ENCODE assay signal across 7 mouse cellular contexts in the genomic region with DNA sequence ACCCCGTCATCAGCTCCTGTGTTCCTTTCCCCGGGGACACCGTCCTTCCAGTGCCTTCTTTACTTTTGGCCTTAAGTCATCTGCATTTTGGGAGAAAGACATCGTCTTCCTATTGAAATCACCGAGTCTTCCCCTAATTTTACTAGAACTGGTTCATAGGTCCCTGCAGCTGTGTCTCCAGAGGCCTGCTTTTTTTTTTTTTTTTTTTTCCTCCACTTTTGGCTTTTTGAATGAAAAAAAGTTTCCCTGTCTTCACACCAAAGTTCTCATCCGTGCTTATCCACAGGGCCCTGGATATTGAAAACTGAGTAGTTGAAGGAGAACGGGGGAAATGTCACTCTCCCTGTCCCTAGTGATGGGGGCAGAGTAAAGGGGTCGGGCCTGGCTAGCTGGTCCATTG. TPM values are rescaled to one million over a fixed set of nuclear protein-coding genes. Genes with fewer than 3 reads are reported as not detected.
DNase-seq lines count a peak whose midpoint lies in the region; ATAC-seq and TF ChIP-seq lines count a peak whose summit lies in the region.

No protein-coding gene starts in this region.

- no peaks in the 10 kb centered on the region; the same call in 1 of the 2 replicates for H3K79me2 ChIP-seq in MEL (ENCODE audit: control insufficient read depth, insufficient read depth, low read length, poor library complexity)

- peaks cover 46% of the 10 kb centered on the region for H3K4me1 ChIP-seq in kidney, embryonic 15.5 days
- H3K4me1 ChIP-seq in E14TG2a.4 (replicated peaks; ENCODE audit: low read depth, low read length) = peaks cover 48% of the 10 kb centered on the region
- peaks cover 11 to 24% of the 10 kb centered on the region in 2 experiments for H3K4me1 ChIP-seq in MEL (ENCODE audit: control insufficient read depth in 1 of 2, insufficient read depth in 2 of 2, low read length in 2 of 2)
- H3K4me1 ChIP-seq in limb, embryonic 14.5 days (ENCODE audit: control insufficient read depth, insufficient read depth, low read length) = peaks cover 30% of the 10 kb centered on the region

- peak overlapping the region; percentile 27 for H3K4me3 ChIP-seq in kidney, embryonic 15.5 days (replicated peaks)
- peak overlapping the region; percentile 45 for H3K4me3 ChIP-seq in E14TG2a.4 (replicated peaks; ENCODE audit: low read length)
- peak overlapping the region; percentile 63 to 97 for H3K4me3 ChIP-seq in MEL (ENCODE audit: control insufficient read depth in 1 of 2, insufficient read depth in 1 of 2, low read depth in 2 of 2, low read length in 2 of 2)
- H3K4me3 ChIP-seq in limb, embryonic 14.5 days (replicated peaks; ENCODE audit: low read length) = no peak overlapping the region

- TF ChIP-seq CTCF in E14TG2a.4 (conservative IDR thresholded peaks at IDR 0.05; ENCODE audit: low read length) (no peak), MEL (IDR thresholded peaks at IDR 0.05 in 2 of 3, conservative IDR thresholded peaks at IDR 0.05 in 1 of 3; ENCODE audit: control insufficient read depth in 1 of 3, insufficient read depth in 1 of 3, low read depth in 2 of 3, low read length in 3 of 3, poor library complexity in 1 of 3, severe bottlenecking in 1 of 3) (no peak)

- peak overlapping the region; percentile 58 for H3K4me2 ChIP-seq in kidney, embryonic 15.5 days
- H3K4me2 ChIP-seq in limb, embryonic 14.5 days (replicated peaks; ENCODE audit: low read depth, low read length, severe bottlenecking) = peak overlapping the region; percentile 46

- peaks cover 35% of the 10 kb centered on the region for H3K27me3 ChIP-seq in kidney, embryonic 15.5 days
- H3K27me3 ChIP-seq in E14TG2a.4 (ENCODE audit: insufficient read depth, low read length) (peaks cover 72% of the 10 kb centered on the region), MEL (ENCODE audit: control insufficient read depth in 1 of 2, insufficient read depth in 2 of 2, low read length in 2 of 2) (no peaks in the 10 kb centered on the region)
- peaks cover 10% of the 10 kb centered on the region for H3K27me3 ChIP-seq in limb, embryonic 14.5 days (ENCODE audit: control insufficient read depth, insufficient read depth, low read length)

- no peak for DNase-seq in kidney, adult 11 months
- no peak for DNase-seq in MEL (ENCODE audit: low read depth, low spot score)
- DNase-seq in limb, embryonic 14.5 days (ENCODE audit: low spot score) = no peak
- no peak for DNase-seq in adrenal gland, postnatal 10 days
- no peak for DNase-seq in right cerebral cortex, postnatal 14 days

- H3K27ac ChIP-seq in kidney, embryonic 15.5 days = peak overlapping the region; percentile 76; the same call in 1 of the 2 replicates
- no peak overlapping the region for H3K27ac ChIP-seq in MEL (ENCODE audit: control insufficient read depth, low read depth, low read length)
- peak overlapping the region; percentile 83; the same call in 1 of the 2 replicates for H3K27ac ChIP-seq in limb, embryonic 14.5 days (replicated peaks; ENCODE audit: low read depth, low read length)

- 44% methylated on average over 8 of the region's 8 CpGs for whole genome bisulfite sequencing in kidney, embryonic 15.5 days
- WGBS in limb, embryonic 14.5 days = 53% methylated on average over 8 of the region's 8 CpGs

- peaks cover 15% of the 10 kb centered on the region for H3K36me3 ChIP-seq in kidney, embryonic 15.5 days
- H3K36me3 ChIP-seq in E14TG2a.4 (ENCODE audit: insufficient read depth, low read length) (peaks cover 4% of the 10 kb centered on the region; the same call in 1 of the 2 replicates), MEL (ENCODE audit: control insufficient read depth in 1 of 2, insufficient read depth in 2 of 2, low read length in 2 of 2) (peaks cover 0 to 16% of the 10 kb centered on the region in 2 experiments; a peak in 2 of 4 replicates)
- peaks cover 19% of the 10 kb centered on the region for H3K36me3 ChIP-seq in limb, embryonic 14.5 days (ENCODE audit: control insufficient read depth, insufficient read depth, low read length)

- peak overlapping the region; percentile 26 for H3K9ac ChIP-seq in kidney, embryonic 15.5 days
- peak overlapping the region; percentile 86 for H3K9ac ChIP-seq in MEL (ENCODE audit: control insufficient read depth, low read depth, low read length, poor library complexity, severe bottlenecking)
- no peak overlapping the region for H3K9ac ChIP-seq in limb, embryonic 14.5 days (ENCODE audit: low read depth, low read length, severe bottlenecking)

- no peak for TF ChIP-seq RAD21 in MEL (IDR thresholded peaks at IDR 0.05; ENCODE audit: low read depth, low read length)

- TF ChIP-seq EP300 in MEL (IDR thresholded peaks at IDR 0.05; ENCODE audit: low read depth in 1 of 2, low read length in 2 of 2) = no peak

- H3K9me3 ChIP-seq in kidney, embryonic 15.5 days (replicated peaks) = no peaks in the 10 kb centered on the region
- H3K9me3 ChIP-seq in E14TG2a.4 (ENCODE audit: low read length) (no peaks in the 10 kb centered on the region), MEL (replicated peaks; ENCODE audit: insufficient read depth, low read length) (no peaks in the 10 kb centered on the region)
- H3K9me3 ChIP-seq in limb, embryonic 14.5 days (ENCODE audit: control insufficient read depth, low read length) = no peaks in the 10 kb centered on the region

- TF ChIP-seq POLR2A in MEL (IDR thresholded peaks at IDR 0.05; ENCODE audit: control insufficient read depth in 1 of 2, insufficient read depth in 1 of 2, low read depth in 1 of 2, low read length in 2 of 2, poor library complexity in 1 of 2) = no peak
- no peak for TF ChIP-seq POLR2A in limb, embryonic 14.5 days (IDR thresholded peaks at IDR 0.05; ENCODE audit: borderline replicate concordance, extremely low read depth, insufficient read depth, insufficient read length)

- no peak for ATAC-seq in kidney, embryonic 15.5 days (replicated peaks; ENCODE audit: low FRiP score)
- ATAC-seq in limb, embryonic 14.5 days (ENCODE audit: low FRiP score, low read depth) = no peak

TF ChIP-seq in MEL, 35 proteins besides CTCF, POLR2A, EP300 and RAD21:
- TF ChIP-seq CHD1 (IDR thresholded peaks at IDR 0.05; ENCODE audit: low read depth, low read length) = no peak
- no peak for TF ChIP-seq KAT2A (conservative IDR thresholded peaks at IDR 0.05; ENCODE audit: low read depth, low read length)
- TF ChIP-seq ETS1 (IDR thresholded peaks at IDR 0.05; ENCODE audit: low read depth, low read length) = no peak
- no peak for TF ChIP-seq CHD2 (IDR thresholded peaks at IDR 0.05; ENCODE audit: low read length)
- TF ChIP-seq SMC3 (IDR thresholded peaks at IDR 0.05; ENCODE audit: low read depth, low read length) = no peak
- no peak for TF ChIP-seq USF1 (IDR thresholded peaks at IDR 0.05; ENCODE audit: low read depth, low read length)

RNA-seq across cellular contexts. Expression of a gene that starts 16.0 kb away (rescaled TPM):
- 57.5 and 65.2 TPM in 2 replicates for polyA plus RNA-seq in kidney, embryonic 15.5 days (2015; fragmentation: Nextera tagmentation; extraction: Ambion mirVana)
- total RNA-seq in MEL (2012; rRNA removed) = 362 and 381 TPM in 2 replicates
- polyA plus RNA-seq in MEL (2012; ENCODE audit: insufficient read depth in 1 of 2, insufficient read length in 2 of 2, low read depth in 1 of 2, low replicate concordance in 2 of 2, missing spikeins in 1 of 2) = 100 to 1,000 TPM in 1 of 2 experiments, not detected in 1; 190 TPM
- 46.9 and 63.5 TPM in 2 replicates for polyA plus RNA-seq in limb, embryonic 14.5 days (2012; rRNA removed)
- polyA plus RNA-seq in limb, embryonic 14.5 days (2014; fragmentation: Nextera tagmentation; extraction: Ambion mirVana) = 60.2 and 64.7 TPM in 2 replicates
- 100 to 1,000 TPM; 175 to 192 TPM for total RNA-seq in adrenal gland, postnatal 10 days (2021)
